Mouse (Mus musculus): Measurements from ENCODE around the gene Hacd3. TPM values are rescaled to one million over a fixed set of nuclear protein-coding genes. Genes with fewer than 3 reads are reported as not detected.

The Hacd3 gene
- polyA plus RNA-seq, 1 experiment from 2014 or later, result 43.9 TPM

DNA sequence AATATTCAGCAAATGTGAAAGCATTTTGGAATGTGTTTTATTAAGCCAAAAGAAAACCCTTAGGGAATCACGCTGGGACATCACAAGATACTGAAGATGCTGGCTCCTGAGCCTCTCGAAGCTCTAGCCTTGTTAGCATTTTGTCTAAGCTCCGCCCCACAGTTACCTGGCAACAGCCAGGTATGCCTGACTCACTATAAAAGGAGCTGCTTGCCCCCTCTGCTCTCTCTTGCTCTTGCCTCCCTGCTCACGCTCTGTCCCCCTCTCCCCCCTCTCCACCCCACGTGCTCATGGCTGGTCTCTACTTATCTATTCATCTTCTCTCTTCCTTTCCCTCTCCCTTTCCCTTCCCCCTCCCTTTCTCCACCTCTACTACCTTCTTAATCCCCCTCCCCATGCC, 69.4 kb downstream of the Hacd3 start:
- Histone ChIP-seq H3K27ac (ENCODE audit: low read depth, low read length) (no peak overlapping the region), H3K27me3 (replicated peaks; ENCODE audit: control insufficient read depth, insufficient read depth, low read length) (0 out of 2 replicates have a peak, but pooled peaks cover 2% of the 10 kb centered on the region), H3K4me2 (replicated peaks; ENCODE audit: low read depth) (no peak overlapping the region), H3K9ac (ENCODE audit: low read depth, low read length) (no peak overlapping the region), H3K36me3 (ENCODE audit: control insufficient read depth, insufficient read depth) (no peaks in the 10 kb centered on the region), H3K9me3 (ENCODE audit: control insufficient read depth) (no peaks in the 10 kb centered on the region), H3K4me1 (replicated peaks; ENCODE audit: control insufficient read depth, insufficient read depth, low read length) (no peaks in the 10 kb centered on the region), H3K4me3 (ENCODE audit: low read depth, low read length) (no peak overlapping the region)
- TF ChIP-seq CTCF (IDR thresholded peaks at IDR 0.05; ENCODE audit: low read depth), result no peak
- ATAC-seq, result no peak
- WGBS, result 16% methylated on average over 5 of the region's 5 CpGs

DNA sequence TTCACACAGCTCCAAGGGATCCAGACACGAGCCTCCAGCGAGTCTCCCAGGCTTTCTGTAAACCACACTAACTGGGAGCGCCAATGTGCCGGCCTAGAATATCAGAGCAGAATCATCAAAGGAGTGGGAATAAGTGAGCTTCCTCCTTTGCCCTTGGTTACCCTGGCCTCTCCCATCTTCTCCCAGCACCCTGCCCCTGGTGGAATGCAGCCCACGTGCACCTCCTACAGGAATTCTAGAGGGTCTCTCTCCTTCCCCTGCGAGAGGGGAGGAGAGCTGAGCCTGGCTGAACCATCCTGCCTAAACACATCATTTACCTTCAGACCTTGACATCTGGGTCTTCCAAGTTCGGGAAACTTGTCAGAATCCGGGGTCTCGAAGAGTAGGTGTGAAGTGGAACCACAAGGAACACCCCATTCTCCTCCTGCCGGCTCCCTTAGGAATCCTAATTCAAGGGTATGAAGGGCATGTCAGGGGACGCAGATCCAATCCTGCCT, 70.3 kb downstream of the Hacd3 start, which contains the start of gene Slc24a1:
Slc24a1 (minus strand) TSS at position 447 of the 497 bp plus-strand sequence.
- TF ChIP-seq CTCF (IDR thresholded peaks at IDR 0.05; ENCODE audit: low read depth), result no peak; the same call in 1 of the 2 replicates
- no peak within 1 kb of the TSS for H3K27ac ChIP-seq (ENCODE audit: low read depth, low read length)

DNA sequence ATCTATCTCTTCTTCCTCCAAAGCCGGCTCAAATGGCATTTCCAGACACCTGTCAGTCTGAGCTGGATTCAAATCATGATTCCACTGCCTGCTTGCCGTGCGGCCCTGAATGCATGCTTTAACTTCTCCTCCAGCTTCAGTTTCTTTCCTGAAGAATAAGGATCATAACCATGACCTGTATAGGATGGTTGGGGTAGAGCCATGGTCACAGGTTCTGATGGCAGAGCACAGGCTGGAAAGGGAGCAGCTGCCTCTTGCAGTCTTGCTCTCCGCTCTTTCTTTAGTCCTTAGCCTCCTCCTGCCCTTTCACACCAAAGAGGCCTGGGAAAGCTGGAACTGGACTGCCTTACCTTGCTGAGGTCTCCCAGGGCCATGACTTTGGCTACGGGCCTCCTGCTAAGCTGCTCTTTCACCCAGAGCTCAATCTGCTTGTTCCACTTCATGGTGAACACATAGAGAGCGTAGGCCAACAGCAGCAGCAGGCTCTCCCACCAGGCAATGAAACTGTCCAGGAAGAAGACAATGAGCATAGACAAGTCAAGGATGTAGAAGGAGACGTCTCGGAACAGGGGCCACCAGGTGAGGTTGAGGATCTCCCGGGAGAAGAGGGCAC, 73.9 kb downstream of the Hacd3 start:
- Histone ChIP-seq H3K36me3 (ENCODE audit: control insufficient read depth, insufficient read depth) (no peaks in the 10 kb centered on the region), H3K27me3 (replicated peaks; ENCODE audit: control insufficient read depth, insufficient read depth, low read length) (0 out of 2 replicates have a peak, but pooled peaks cover 1% of the 10 kb centered on the region), H3K9ac (ENCODE audit: low read depth, low read length) (no peak overlapping the region), H3K4me3 (ENCODE audit: low read depth, low read length) (no peak overlapping the region), H3K9me3 (ENCODE audit: control insufficient read depth) (no peaks in the 10 kb centered on the region), H3K27ac (ENCODE audit: low read depth, low read length) (no peak overlapping the region), H3K4me2 (replicated peaks; ENCODE audit: low read depth) (no peak overlapping the region), H3K4me1 (replicated peaks; ENCODE audit: control insufficient read depth, insufficient read depth, low read length) (no peaks in the 10 kb centered on the region)
- 87% methylated on average over 9 of the region's 9 CpGs for WGBS
- no peak for TF ChIP-seq CTCF (IDR thresholded peaks at IDR 0.05; ENCODE audit: low read depth)
- ATAC-seq, result no peak

More for the DNA sequence above, 70.3 kb downstream of the Hacd3 start, which contains the start of gene Slc24a1:
- ATAC-seq, result no peak
- H3K4me3 ChIP-seq (ENCODE audit: low read depth, low read length), result no peak within 1 kb of the TSS
- H3K4me2 ChIP-seq (replicated peaks; ENCODE audit: low read depth), result no peak within 1 kb of the TSS
- no peaks in the 10 kb centered on the region for H3K9me3 ChIP-seq (ENCODE audit: control insufficient read depth)
- H3K9ac ChIP-seq (ENCODE audit: low read depth, low read length), result no peak within 1 kb of the TSS
- 0 out of 2 replicates have a peak, but pooled peaks cover 2% of the 10 kb centered on the region for H3K27me3 ChIP-seq (replicated peaks; ENCODE audit: control insufficient read depth, insufficient read depth, low read length)
- no peaks in the 10 kb centered on the region for H3K4me1 ChIP-seq (replicated peaks; ENCODE audit: control insufficient read depth, insufficient read depth, low read length)
- 41% methylated on average over 11 of the region's 11 CpGs for WGBS
- no peaks in the 10 kb centered on the region for H3K36me3 ChIP-seq (ENCODE audit: control insufficient read depth, insufficient read depth)

DNA sequence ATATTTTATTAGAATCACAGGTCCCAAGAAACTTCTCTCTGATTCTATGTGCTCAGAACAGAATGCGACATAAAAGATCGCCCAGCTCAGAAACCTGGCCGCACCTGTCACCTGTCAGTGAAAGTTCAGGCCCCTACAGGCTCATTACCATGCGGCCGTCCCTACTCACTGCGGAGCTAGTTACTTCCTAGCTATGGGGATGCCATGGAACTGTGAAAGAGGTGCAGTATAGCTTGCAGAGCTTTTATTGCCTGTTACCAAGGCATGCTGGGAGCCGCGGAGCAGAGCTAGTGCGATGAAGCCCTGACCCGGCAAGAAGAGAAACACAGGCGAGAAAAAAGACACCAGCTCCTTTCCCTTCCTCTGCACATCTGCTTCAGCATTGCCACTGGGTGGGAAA, 77.5 kb downstream of the Hacd3 start:
- H3K4me1 ChIP-seq (replicated peaks; ENCODE audit: control insufficient read depth, insufficient read depth, low read length), result no peaks in the 10 kb centered on the region
- 0 out of 2 replicates have a peak, but pooled peaks have one; percentile 52 for ATAC-seq
- no peaks in the 10 kb centered on the region for H3K9me3 ChIP-seq (ENCODE audit: control insufficient read depth)
- no peak overlapping the region for H3K27ac ChIP-seq (ENCODE audit: low read depth, low read length)
- H3K9ac ChIP-seq (ENCODE audit: low read depth, low read length), result no peak overlapping the region
- H3K36me3 ChIP-seq (ENCODE audit: control insufficient read depth, insufficient read depth), result no peaks in the 10 kb centered on the region
- 14% methylated on average over 11 of the region's 11 CpGs for WGBS
- no peaks in the 10 kb centered on the region for H3K27me3 ChIP-seq (replicated peaks; ENCODE audit: control insufficient read depth, insufficient read depth, low read length)
- no peak for TF ChIP-seq CTCF (IDR thresholded peaks at IDR 0.05; ENCODE audit: low read depth)
- H3K4me3 ChIP-seq (ENCODE audit: low read depth, low read length), result no peak overlapping the region
- peak overlapping the region; percentile 44 for H3K4me2 ChIP-seq (replicated peaks; ENCODE audit: low read depth)

DNA sequence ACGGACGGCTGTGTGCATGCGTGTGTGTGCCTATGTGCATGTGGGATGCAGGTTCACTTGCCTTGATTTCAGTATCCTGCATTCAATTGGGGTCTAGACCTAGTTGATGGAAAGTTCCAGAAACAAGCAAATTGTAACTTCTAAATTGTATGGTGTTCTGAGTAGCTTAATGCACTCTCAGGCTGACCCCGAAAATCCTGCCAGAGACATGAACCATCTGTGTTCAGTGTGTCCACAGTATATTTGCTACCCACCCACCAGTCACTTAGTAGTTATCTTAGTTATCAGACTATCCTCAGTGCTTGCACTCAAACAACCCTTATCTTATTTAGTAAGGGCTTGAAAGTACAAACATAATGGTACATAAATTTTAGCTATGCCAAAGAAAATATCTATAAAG, 79.8 kb downstream of the Hacd3 start:
- ATAC-seq, result no peak
- WGBS, result 77% methylated on average over 4 of the region's 4 CpGs
- Histone ChIP-seq H3K9me3 (ENCODE audit: control insufficient read depth) (no peaks in the 10 kb centered on the region), H3K4me3 (ENCODE audit: low read depth, low read length) (no peak overlapping the region), H3K27me3 (replicated peaks; ENCODE audit: control insufficient read depth, insufficient read depth, low read length) (no peaks in the 10 kb centered on the region), H3K4me1 (replicated peaks; ENCODE audit: control insufficient read depth, insufficient read depth, low read length) (no peaks in the 10 kb centered on the region), H3K36me3 (ENCODE audit: control insufficient read depth, insufficient read depth) (no peaks in the 10 kb centered on the region), H3K4me2 (replicated peaks; ENCODE audit: low read depth) (no peak overlapping the region), H3K27ac (ENCODE audit: low read depth, low read length) (no peak overlapping the region), H3K9ac (ENCODE audit: low read depth, low read length) (no peak overlapping the region)
- TF ChIP-seq CTCF (IDR thresholded peaks at IDR 0.05; ENCODE audit: low read depth), result no peak

DNA sequence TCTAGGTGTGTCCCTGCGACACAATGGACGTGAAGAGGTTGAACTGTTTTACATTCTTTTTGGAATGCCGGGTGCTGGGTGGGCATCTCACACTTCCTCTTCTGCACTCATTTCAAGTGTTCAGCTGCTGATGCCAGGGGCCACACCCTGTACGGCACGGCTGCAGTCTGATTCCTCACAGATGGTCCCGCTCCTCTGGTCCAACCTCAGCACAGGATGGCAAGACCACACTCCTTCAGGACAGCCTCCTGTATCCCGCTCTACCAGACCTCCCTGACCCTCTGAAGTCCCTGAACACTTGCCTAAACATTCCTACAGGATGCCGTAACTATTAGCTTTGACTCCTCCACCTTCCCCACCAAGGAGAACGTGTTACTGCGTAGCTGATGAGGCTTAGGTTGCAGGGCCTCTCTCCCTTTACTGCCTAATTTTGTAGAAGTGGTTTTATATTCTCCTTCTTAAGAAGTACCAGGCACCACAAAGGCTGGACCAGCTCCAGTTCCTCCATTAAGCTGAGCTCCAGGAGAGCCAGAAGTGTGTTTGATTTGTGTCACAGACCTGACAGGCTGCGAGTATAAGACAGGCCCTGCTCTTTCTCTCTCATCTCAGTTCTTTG, 80.7 kb downstream of the Hacd3 start:
- Histone ChIP-seq H3K27me3 (replicated peaks; ENCODE audit: control insufficient read depth, insufficient read depth, low read length) (no peaks in the 10 kb centered on the region), H3K9me3 (ENCODE audit: control insufficient read depth) (no peaks in the 10 kb centered on the region), H3K36me3 (ENCODE audit: control insufficient read depth, insufficient read depth) (no peaks in the 10 kb centered on the region), H3K4me2 (replicated peaks; ENCODE audit: low read depth) (no peak overlapping the region), H3K27ac (ENCODE audit: low read depth, low read length) (no peak overlapping the region), H3K9ac (ENCODE audit: low read depth, low read length) (no peak overlapping the region), H3K4me1 (replicated peaks; ENCODE audit: control insufficient read depth, insufficient read depth, low read length) (no peaks in the 10 kb centered on the region), H3K4me3 (ENCODE audit: low read depth, low read length) (no peak overlapping the region)
- ATAC-seq, result no peak
- TF ChIP-seq CTCF (IDR thresholded peaks at IDR 0.05; ENCODE audit: low read depth), result no peak
- WGBS, result 73% methylated on average over 11 of the region's 11 CpGs

Data from intestine, postnatal 0 days (tissue).